Mouse (Mus musculus): ENCODE data around the gene Ccnt2. TPM values are rescaled to one million over a fixed set of nuclear protein-coding genes. Genes with fewer than 3 reads are reported as not detected.

Gene Ccnt2
- polyA plus RNA-seq, 1 experiment from 2014 or later, result 69.6 TPM

DNA sequence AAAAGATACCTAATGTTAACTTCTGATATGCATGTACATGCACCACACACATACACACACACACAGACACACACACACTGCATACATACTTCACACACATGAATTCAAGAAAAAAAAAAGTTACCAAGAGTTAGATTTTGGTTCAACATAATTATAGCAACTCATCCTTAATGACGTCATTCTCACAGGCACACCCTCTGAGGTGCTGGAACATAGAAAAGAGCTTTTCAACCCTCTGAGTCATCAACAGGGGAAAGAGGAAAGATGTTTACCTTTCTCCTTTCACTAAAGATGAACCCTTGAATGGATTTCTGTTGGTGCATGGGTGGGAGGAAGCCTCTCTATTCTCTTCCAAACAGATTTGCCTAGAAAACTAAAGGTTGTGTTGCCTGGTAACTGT, 64.6 kb downstream of the Ccnt2 start:
- H3K4me3 ChIP-seq (ENCODE audit: low read length), result no peak overlapping the region
- H3K4me1 ChIP-seq (ENCODE audit: control insufficient read depth, insufficient read depth, low read length), result no peaks in the 10 kb centered on the region
- H3K27ac ChIP-seq (ENCODE audit: low read length), result no peak overlapping the region
- no peak for ATAC-seq (replicated peaks; ENCODE audit: extremely low read depth, insufficient read depth, low FRiP score)
- no peak overlapping the region for H3K4me2 ChIP-seq (ENCODE audit: low read depth, low read length)
- H3K9ac ChIP-seq (ENCODE audit: low read length), result no peak overlapping the region
- no peaks in the 10 kb centered on the region for H3K27me3 ChIP-seq (ENCODE audit: control insufficient read depth, insufficient read depth, low read length)
- H3K36me3 ChIP-seq (ENCODE audit: control insufficient read depth, insufficient read depth), result no peaks in the 10 kb centered on the region
- 58% methylated on average over 1 of the region's 1 CpGs for WGBS
- no peaks in the 10 kb centered on the region for H3K9me3 ChIP-seq (replicated peaks; ENCODE audit: control insufficient read depth, low read length)

DNA sequence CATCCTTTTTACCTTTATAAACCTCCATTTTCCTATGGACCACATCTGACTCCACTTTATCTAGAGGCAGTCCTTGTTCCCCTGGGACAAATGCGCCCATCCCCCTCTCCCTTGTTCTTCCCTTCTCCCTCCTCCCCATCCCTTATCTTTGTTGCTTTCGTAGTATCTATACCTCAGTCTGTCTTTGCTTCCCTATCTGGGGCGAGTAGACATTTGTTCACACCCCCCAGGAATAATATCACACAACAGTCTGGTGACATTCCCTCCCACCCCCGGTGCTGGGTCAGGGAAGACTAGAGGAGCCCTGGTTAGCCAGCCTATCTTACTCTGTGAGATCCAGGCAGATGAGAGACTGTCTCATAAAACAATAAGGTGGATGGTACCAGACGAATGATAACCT, 71.5 kb downstream of the Ccnt2 start:
- no peaks in the 10 kb centered on the region for H3K27me3 ChIP-seq (ENCODE audit: control insufficient read depth, insufficient read depth, low read length)
- no peaks in the 10 kb centered on the region for H3K4me1 ChIP-seq (ENCODE audit: control insufficient read depth, insufficient read depth, low read length)
- H3K27ac ChIP-seq (ENCODE audit: low read length), result no peak overlapping the region
- no peak overlapping the region for H3K4me3 ChIP-seq (ENCODE audit: low read length)
- H3K36me3 ChIP-seq (ENCODE audit: control insufficient read depth, insufficient read depth), result no peaks in the 10 kb centered on the region
- H3K9ac ChIP-seq (ENCODE audit: low read length), result no peak overlapping the region
- 55% methylated on average over 5 of the region's 5 CpGs for WGBS
- H3K4me2 ChIP-seq (ENCODE audit: low read depth, low read length), result no peak overlapping the region
- H3K9me3 ChIP-seq (replicated peaks; ENCODE audit: control insufficient read depth, low read length), result no peaks in the 10 kb centered on the region
- ATAC-seq (replicated peaks; ENCODE audit: extremely low read depth, insufficient read depth, low FRiP score), result no peak

DNA sequence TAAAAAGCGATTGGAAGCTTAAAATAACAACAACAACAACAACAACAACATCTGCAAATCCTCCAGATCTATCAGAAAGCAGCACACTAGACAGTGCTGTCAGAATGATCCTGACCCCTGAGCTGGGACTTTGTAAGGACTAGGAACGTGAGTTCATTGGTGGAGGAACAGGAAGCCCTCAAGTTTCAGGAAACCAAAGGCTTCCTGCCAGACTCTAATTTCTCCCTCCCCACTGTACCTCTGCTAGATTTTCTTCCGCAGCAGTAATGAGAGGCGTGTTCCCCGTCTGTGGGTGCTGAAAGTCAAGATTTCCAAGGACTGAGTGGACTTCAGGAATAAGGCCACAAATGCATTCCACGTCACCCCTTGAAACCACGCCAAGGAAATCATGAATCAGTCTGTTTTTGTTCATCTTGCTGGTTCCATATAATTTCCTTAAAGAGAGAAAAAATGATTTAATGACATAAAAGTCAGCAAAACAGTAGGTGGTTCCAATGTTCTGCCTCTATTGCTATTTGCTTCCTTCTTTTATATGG, 76.2 kb downstream of the Ccnt2 start:
- Histone ChIP-seq H3K9ac (ENCODE audit: low read length) (no peak overlapping the region), H3K27me3 (ENCODE audit: control insufficient read depth, insufficient read depth, low read length) (no peaks in the 10 kb centered on the region), H3K4me3 (ENCODE audit: low read length) (no peak overlapping the region), H3K4me2 (ENCODE audit: low read depth, low read length) (no peak overlapping the region), H3K9me3 (replicated peaks; ENCODE audit: control insufficient read depth, low read length) (peaks cover 8% of the 10 kb centered on the region), H3K4me1 (ENCODE audit: control insufficient read depth, insufficient read depth, low read length) (no peaks in the 10 kb centered on the region), H3K36me3 (ENCODE audit: control insufficient read depth, insufficient read depth) (no peaks in the 10 kb centered on the region), H3K27ac (ENCODE audit: low read length) (0 out of 2 replicates have a peak overlapping the region, but pooled peaks have one; percentile 7)
- 47% methylated on average over 7 of the region's 7 CpGs for WGBS
- no peak for ATAC-seq (replicated peaks; ENCODE audit: extremely low read depth, insufficient read depth, low FRiP score)

DNA sequence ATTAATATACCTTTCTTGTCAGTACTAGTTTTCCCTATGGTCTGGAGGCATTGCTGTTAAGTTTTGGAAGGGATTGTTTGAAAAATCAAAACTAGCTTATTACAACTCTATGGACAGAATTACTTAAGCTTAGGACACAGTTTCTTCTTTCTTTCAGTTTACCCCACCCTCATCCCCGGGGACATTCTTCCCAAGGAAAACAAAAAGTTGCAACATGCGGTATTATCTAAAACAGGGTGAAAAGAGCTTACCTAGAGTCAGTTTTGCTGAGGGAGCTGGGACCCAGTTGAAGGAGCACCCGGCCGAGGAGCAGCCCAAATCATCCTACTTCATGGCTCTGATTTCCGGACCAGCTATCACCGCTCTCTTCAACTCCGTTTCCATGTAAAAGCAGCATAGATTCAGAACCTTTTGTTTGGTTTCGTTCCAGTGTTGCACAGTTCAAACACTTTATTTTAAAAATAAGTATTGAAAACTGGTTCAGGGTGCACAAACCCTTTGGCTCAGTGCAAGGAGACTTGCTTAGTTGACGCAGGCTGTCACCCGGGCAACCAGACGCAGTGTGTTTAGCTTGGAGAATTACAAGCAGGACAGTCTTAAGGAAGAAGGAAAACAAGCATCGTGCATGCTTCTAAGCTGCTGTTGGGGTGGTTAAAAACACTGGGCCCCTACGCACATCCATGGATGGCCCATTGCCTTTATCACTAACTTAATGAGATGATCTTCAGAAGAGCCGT, 80.7 kb downstream of the Ccnt2 start, which contains the start of gene Map3k19:
Gene Map3k19 (minus strand): TSS at position 546 of the 737 bp plus-strand sequence.
- Histone ChIP-seq H3K4me3 (ENCODE audit: low read length) (no peak within 1 kb of the TSS), H3K4me2 (ENCODE audit: low read depth, low read length) (no peak within 1 kb of the TSS), H3K36me3 (ENCODE audit: control insufficient read depth, insufficient read depth) (no peaks in the 10 kb centered on the region), H3K9ac (ENCODE audit: low read length) (no peak within 1 kb of the TSS), H3K27ac (ENCODE audit: low read length) (no peak within 1 kb of the TSS), H3K9me3 (replicated peaks; ENCODE audit: control insufficient read depth, low read length) (peaks cover 8% of the 10 kb centered on the region), H3K27me3 (ENCODE audit: control insufficient read depth, insufficient read depth, low read length) (no peaks in the 10 kb centered on the region), H3K4me1 (ENCODE audit: control insufficient read depth, insufficient read depth, low read length) (no peaks in the 10 kb centered on the region)
- no peak for ATAC-seq (replicated peaks; ENCODE audit: extremely low read depth, insufficient read depth, low FRiP score)
- 80% methylated on average over 14 of the region's 14 CpGs for WGBS

Other genes starting within 250 kb of the Ccnt2 start
- gene Tmem163, start 94.6 kb upstream of the Ccnt2 start, polyA plus RNA-seq (2015; fragmentation: Nextera tagmentation; extraction: Ambion mirVana), result 14.3 and 17.7 TPM in 2 replicates
- gene Acmsd, start 44.8 kb upstream of the Ccnt2 start, polyA plus RNA-seq (2015; fragmentation: Nextera tagmentation; extraction: Ambion mirVana), result 0.22 and 0.37 TPM in 2 replicates
- gene Map3k19, start 80.9 kb downstream of the Ccnt2 start, polyA plus RNA-seq (2015; fragmentation: Nextera tagmentation; extraction: Ambion mirVana), result 0.16 and 0.21 TPM in 2 replicates
- 25.7 and 28.5 TPM in 2 replicates for gene Rab3gap1, start 94.6 kb downstream of the Ccnt2 start, polyA plus RNA-seq (2015; fragmentation: Nextera tagmentation; extraction: Ambion mirVana)

Measured in heart, embryonic 16.5 days (tissue).